Mouse (Mus musculus) liver, embryonic 13.5 days (tissue): ENCODE results near the gene Mical2. TPM values are rescaled to one million over a fixed set of nuclear protein-coding genes. Genes with fewer than 3 reads are reported as not detected.
A peak's percentile ranks its signal among the peaks of the same experiment; 100 is the strongest.

Source experiments
- ATAC-seq: fragments of 200-750 bp; cut with Nextera tagmentation; 2 replicates; pipeline ENCODE4 v1.8.0; 2017; ENCODE audit warnings: low read depth, mild to moderate bottlenecking, moderate number of reproducible peaks, moderate library complexity
- DNase-seq: peaks from one replicate; pipeline ENCODE4 v3.0.0; 2022
- H3K27ac ChIP-seq: fragments of 300-500 bp; sonication (generic); 2 replicates; pipeline ENCODE4 v1.5.1; 2015; ENCODE audit warnings: moderate library complexity, mild to moderate bottlenecking, inconsistent platforms
- H3K27me3 ChIP-seq: fragments of 300-500 bp; sonication (generic); 2 replicates; pipeline ENCODE4 v1.6.1; 2015; ENCODE audit warnings: mild to moderate bottlenecking, inconsistent platforms
- H3K36me3 ChIP-seq: fragments of 300-500 bp; sonication (generic); 2 replicates; pipeline ENCODE4 v1.6.1; 2015; ENCODE audit warnings: mild to moderate bottlenecking, inconsistent platforms
- H3K4me1 ChIP-seq: fragments of 300-500 bp; sonication (generic); replicated peaks from 2 replicates; pipeline ENCODE4 v1.6.1; 2015; ENCODE audit warnings: inconsistent platforms
- H3K4me2 ChIP-seq: fragments of 300-500 bp; sonication (generic); 2 replicates; pipeline ENCODE4 v1.6.1; 2015; ENCODE audit warnings: inconsistent platforms, mild to moderate bottlenecking, moderate library complexity
- H3K4me3 ChIP-seq: fragments of 300-500 bp; sonication (generic); replicated peaks from 2 replicates; pipeline ENCODE4 v1.5.1; 2015; ENCODE audit warnings: mild to moderate bottlenecking, inconsistent platforms
- H3K9ac ChIP-seq: fragments of 300-500 bp; sonication (generic); 2 replicates; pipeline ENCODE4 v1.6.1; 2015; ENCODE audit warnings: mild to moderate bottlenecking, inconsistent platforms
- H3K9me3 ChIP-seq: fragments of 300-500 bp; sonication (generic); replicated peaks from 2 replicates; pipeline ENCODE4 v1.6.1; 2016; ENCODE audit warnings: inconsistent platforms
- WGBS: fragments of 180-500 bp; shearing (Covaris S2); methylation state at CpG from one replicate; pipeline ENCODE4 v1.1.7; 2015; ENCODE audit not compliant: insufficient replicate concordance; 5-methylcytosine and 5-hydroxymethylcytosine counted together
- polyA plus RNA-seq: library from polyadenylated mRNA; unstranded; fragments of >200 nt; fragmentation: Nextera tagmentation; extraction: Ambion mirVana; gene quantifications from 2 replicates; pipeline ENCODE4 v1.2.1, GENCODE M21; 2015

The Mical2 gene
- polyA plus RNA-seq, 1 experiment from 2014 or later, result 1.5 TPM

DNA sequence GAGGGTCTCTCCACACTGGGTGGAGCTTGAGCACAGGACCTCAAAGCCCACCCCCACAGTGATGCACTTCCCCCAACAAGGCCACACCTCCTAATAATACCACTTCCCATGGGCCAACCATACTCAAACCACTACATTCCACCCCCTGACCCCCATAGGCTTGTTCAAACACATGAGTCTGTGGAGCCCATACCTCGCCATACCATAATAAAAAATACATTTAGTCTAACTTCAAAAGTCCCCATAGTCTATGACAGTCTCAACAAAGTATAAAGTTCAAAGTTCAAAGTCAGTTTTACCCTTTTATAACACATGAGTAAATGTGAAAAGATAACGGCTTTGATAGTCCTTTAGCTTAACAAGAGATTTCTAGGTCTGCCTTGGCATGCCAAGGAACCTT, 145.7 kb downstream of the Mical2 start:
- no peak for ATAC-seq
- Histone ChIP-seq H3K4me2 (no peak overlapping the region), H3K27ac (no peak overlapping the region), H3K9ac (no peak overlapping the region), H3K4me3 (no peak overlapping the region), H3K4me1 (0 out of 2 replicates have a peak, but pooled peaks cover 3% of the 10 kb centered on the region), H3K36me3 (no peaks in the 10 kb centered on the region), H3K27me3 (no peaks in the 10 kb centered on the region), H3K9me3 (no peaks in the 10 kb centered on the region)
- WGBS, result 50% methylated on average over 2 of the region's 2 CpGs
- DNase-seq, result no peak

DNA sequence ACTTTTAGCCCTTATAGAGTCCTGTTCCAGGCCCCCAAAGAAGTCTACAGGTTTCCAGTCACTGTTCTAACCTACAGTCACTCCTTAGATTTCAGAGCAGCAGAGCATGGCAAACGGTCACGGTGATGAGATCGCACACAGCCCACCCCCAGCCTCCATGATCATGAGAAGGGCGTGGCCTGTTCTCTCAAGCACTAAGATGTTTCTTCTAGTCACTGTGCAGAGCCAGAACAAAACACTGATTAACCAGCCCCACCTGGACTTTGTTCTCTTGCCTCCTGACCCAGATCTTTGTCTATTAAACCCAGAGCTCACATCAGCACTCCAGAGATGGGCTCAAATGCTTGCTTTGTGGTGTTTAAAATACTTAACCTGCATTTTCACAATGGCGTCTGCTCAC, 148.4 kb downstream of the Mical2 start:
- no peak for DNase-seq
- Histone ChIP-seq H3K9ac (no peak overlapping the region), H3K27me3 (no peaks in the 10 kb centered on the region), H3K36me3 (no peaks in the 10 kb centered on the region), H3K9me3 (no peaks in the 10 kb centered on the region), H3K4me2 (no peak overlapping the region), H3K27ac (no peak overlapping the region), H3K4me3 (no peak overlapping the region), H3K4me1 (0 out of 2 replicates have a peak, but pooled peaks cover 3% of the 10 kb centered on the region)
- no peak for ATAC-seq
- WGBS, result 72% methylated on average over 5 of the region's 5 CpGs

DNA sequence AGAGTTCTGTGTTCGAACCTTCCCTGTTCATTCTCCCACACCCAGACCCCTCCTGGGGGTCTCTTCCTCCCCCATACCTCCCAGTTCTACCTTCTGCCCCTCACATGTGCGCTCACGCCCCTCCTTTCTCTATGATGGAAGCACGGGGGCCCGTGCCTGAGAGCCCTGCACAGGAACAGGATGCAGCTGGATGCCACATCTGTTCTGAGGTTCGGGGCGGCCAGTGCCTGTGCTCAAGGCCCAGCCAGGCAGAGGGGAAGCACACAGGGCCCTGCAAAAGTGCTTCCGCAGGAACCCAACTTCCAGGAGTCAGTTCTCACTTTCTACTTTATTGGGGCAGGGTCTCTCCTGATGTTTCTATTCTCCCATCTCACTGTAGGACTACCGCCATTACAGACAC, 149.4 kb downstream of the Mical2 start:
- H3K4me2 ChIP-seq, result no peak overlapping the region
- 30% methylated on average over 9 of the region's 9 CpGs for WGBS
- no peaks in the 10 kb centered on the region for H3K9me3 ChIP-seq
- peak overlapping the region; percentile 29; the same call in 1 of the 2 replicates for H3K27ac ChIP-seq
- DNase-seq (no peak), ATAC-seq (no peak)
- no peaks in the 10 kb centered on the region for H3K27me3 ChIP-seq
- no peak overlapping the region for H3K4me3 ChIP-seq
- no peaks in the 10 kb centered on the region for H3K36me3 ChIP-seq
- H3K9ac ChIP-seq, result no peak overlapping the region
- 0 out of 2 replicates have a peak, but pooled peaks cover 3% of the 10 kb centered on the region for H3K4me1 ChIP-seq

DNA sequence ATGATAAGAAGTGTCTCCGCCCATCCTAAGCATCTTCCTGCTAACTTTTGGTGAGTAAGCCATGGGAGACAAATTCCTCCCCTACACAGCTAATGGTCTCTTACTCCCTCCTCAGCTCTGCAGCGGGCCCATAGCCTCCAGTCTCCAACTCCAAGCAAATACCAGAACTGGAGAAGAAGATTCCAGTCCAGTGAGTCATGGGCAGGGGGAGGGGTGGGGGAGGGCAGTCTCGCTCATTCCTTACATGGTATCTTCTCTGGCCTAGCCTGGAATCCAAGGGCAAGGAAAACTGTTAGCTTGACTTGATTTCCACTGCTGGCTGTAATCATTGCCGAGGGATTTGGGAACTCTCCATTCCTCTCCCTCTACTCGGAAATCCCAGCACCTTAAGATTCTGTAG, 150.2 kb downstream of the Mical2 start:
- no peak for DNase-seq
- Histone ChIP-seq H3K9ac (no peak overlapping the region), H3K4me3 (no peak overlapping the region), H3K27ac (no peak overlapping the region), H3K27me3 (no peaks in the 10 kb centered on the region), H3K4me2 (no peak overlapping the region), H3K36me3 (no peaks in the 10 kb centered on the region), H3K4me1 (0 out of 2 replicates have a peak, but pooled peaks cover 3% of the 10 kb centered on the region), H3K9me3 (no peaks in the 10 kb centered on the region)
- ATAC-seq, result no peak
- 42% methylated on average over 5 of the region's 5 CpGs for WGBS

DNA sequence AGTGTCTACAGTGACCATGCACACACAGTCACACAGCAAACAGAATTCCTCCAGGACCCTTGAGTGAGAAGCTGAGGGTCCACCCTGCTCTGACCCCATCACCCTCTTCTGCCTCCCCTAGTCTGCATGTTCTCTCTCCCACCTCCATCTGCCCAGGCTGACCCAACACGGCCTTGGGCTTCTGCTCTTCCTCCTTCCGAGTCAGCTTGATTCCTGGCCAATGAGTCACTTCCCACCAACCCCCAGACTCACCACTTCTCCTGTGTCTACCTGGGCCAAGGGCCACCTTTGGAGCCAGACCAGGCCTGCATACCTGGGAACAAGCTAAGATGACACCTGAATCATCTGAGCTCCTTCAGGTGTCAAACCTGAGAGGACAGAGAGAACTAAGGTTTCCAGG, 151.0 kb downstream of the Mical2 start:
- 0 out of 2 replicates have a peak, but pooled peaks cover 3% of the 10 kb centered on the region for H3K4me1 ChIP-seq
- peak overlapping the region; percentile 39 for H3K27ac ChIP-seq

DNA sequence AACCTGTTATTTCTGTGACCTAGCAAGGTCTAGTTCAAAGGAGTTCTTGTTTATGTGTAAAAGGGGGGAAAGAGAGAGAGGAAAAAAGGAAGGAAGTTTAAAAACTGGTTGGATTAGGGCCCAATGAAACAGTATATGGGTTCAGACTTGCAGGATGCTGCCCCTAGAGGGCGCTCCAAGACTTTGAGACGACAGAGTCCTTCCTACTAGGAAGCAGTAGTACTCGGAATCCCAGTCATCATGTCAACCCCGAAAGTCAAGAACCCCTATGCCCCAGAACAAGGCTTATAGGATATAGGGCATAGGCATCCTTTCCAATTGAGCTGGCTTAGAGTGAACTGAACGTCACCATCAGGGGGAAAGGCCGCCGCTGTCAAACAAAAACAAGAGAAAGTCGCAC, 151.7 kb downstream of the Mical2 start:
- no peak overlapping the region for H3K27ac ChIP-seq
- no peaks in the 10 kb centered on the region for H3K27me3 ChIP-seq
- H3K4me1 ChIP-seq, result 0 out of 2 replicates have a peak, but pooled peaks cover 3% of the 10 kb centered on the region
- H3K9ac ChIP-seq, result no peak overlapping the region
- DNase-seq (no peak), ATAC-seq (no peak)
- no peak overlapping the region for H3K4me3 ChIP-seq
- H3K36me3 ChIP-seq, result no peaks in the 10 kb centered on the region
- H3K9me3 ChIP-seq, result no peaks in the 10 kb centered on the region
- WGBS, result 34% methylated on average over 8 of the region's 8 CpGs
- no peak overlapping the region for H3K4me2 ChIP-seq

More for the DNA sequence above, 151.0 kb downstream of the Mical2 start:
- DNase-seq, result no peak
- no peaks in the 10 kb centered on the region for H3K9me3 ChIP-seq
- ATAC-seq, result no peak
- H3K27me3 ChIP-seq, result no peaks in the 10 kb centered on the region
- H3K36me3 ChIP-seq, result no peaks in the 10 kb centered on the region
- H3K4me2 ChIP-seq, result no peak overlapping the region
- no peak overlapping the region for H3K9ac ChIP-seq
- WGBS, result 20% methylated on average over 2 of the region's 2 CpGs
- H3K4me3 ChIP-seq, result no peak overlapping the region

DNA sequence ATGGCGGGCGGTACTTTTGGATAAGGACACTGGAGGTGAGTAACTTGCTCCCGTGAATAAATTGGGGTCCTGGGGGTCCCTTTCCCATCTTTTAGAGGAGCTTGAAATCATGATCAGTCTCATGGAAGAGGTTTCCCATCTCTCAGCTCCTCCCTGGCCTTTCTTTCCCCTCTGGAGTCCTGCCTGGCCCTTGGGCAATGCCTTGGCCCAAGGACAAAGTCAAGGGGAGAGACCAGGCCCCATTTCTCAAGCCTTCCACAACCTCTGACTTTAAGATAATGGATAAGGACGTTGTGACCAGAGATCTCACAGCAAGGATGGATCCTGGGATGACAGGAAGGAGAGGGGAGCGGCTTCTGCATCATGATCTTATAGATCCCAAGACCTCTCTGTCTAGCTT, 152.4 kb downstream of the Mical2 start:
- ATAC-seq, result no peak
- 64% methylated on average over 5 of the region's 5 CpGs for WGBS
- H3K36me3 ChIP-seq, result no peaks in the 10 kb centered on the region

DNA sequence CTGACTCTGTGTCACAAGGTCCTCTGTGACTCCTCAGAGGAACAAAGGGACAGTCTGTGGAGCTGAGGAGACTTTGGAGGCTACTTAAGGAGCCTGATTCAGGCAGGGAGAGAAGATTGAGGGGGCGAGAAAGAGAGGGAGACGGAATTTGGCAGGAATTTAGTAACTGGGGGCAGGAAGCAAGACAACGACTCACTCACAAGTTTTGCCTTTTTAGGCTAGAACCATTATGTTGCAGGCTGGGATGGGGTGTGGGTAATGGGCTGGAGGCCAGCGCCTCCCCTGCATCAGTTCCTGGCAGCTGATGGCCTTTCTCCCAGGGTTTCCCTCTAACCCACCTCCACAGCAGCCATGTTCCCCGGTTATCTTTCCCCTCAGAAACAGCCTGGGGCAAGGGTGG, 152.8 kb downstream of the Mical2 start:
- Histone ChIP-seq H3K4me1 (0 out of 2 replicates have a peak, but pooled peaks cover 3% of the 10 kb centered on the region), H3K27ac (no peak overlapping the region), H3K9ac (no peak overlapping the region)

More for the DNA sequence above, 152.4 kb downstream of the Mical2 start:
- 0 out of 2 replicates have a peak, but pooled peaks cover 3% of the 10 kb centered on the region for H3K4me1 ChIP-seq
- H3K9ac ChIP-seq, result no peak overlapping the region
- H3K27ac ChIP-seq, result no peak overlapping the region
- no peaks in the 10 kb centered on the region for H3K9me3 ChIP-seq
- no peak for DNase-seq
- H3K4me3 ChIP-seq, result no peak overlapping the region
- no peak overlapping the region for H3K4me2 ChIP-seq
- H3K27me3 ChIP-seq, result no peaks in the 10 kb centered on the region

DNA sequence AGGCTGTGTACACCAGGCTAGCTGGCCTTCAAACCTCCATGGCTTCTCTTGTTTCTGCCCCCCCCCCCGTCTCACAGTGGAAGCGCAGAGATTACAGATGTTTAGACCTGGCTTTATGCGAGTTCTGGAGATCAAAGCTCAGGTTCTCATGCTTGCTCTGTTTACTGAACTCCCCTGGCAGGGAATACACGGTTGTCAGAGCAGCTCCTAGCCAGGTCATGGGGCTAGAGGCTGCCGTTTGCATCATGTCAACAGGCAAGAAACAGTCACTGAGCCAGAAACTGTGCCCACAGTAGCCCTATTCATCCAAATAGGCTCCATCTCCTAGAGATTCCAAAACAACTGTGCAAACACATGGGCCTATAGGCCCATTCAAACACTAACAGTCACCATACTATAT, 160.9 kb downstream of the Mical2 start:
- Histone ChIP-seq H3K9ac (no peak overlapping the region), H3K36me3 (no peaks in the 10 kb centered on the region), H3K27ac (no peak overlapping the region), H3K27me3 (peaks cover 4% of the 10 kb centered on the region; the same call in 1 of the 2 replicates), H3K4me3 (no peak overlapping the region), H3K4me1 (0 out of 2 replicates have a peak, but pooled peaks cover 5% of the 10 kb centered on the region), H3K9me3 (no peaks in the 10 kb centered on the region), H3K4me2 (no peak overlapping the region)
- WGBS, result 40% methylated on average over 5 of the region's 5 CpGs
- no peak for ATAC-seq
- DNase-seq, result no peak

More for the DNA sequence above, 152.8 kb downstream of the Mical2 start:
- Histone ChIP-seq H3K9me3 (no peaks in the 10 kb centered on the region), H3K4me3 (no peak overlapping the region), H3K36me3 (no peaks in the 10 kb centered on the region), H3K27me3 (no peaks in the 10 kb centered on the region), H3K4me2 (no peak overlapping the region)
- 62% methylated on average over 5 of the region's 5 CpGs for WGBS
- DNase-seq (no peak), ATAC-seq (no peak)

DNA sequence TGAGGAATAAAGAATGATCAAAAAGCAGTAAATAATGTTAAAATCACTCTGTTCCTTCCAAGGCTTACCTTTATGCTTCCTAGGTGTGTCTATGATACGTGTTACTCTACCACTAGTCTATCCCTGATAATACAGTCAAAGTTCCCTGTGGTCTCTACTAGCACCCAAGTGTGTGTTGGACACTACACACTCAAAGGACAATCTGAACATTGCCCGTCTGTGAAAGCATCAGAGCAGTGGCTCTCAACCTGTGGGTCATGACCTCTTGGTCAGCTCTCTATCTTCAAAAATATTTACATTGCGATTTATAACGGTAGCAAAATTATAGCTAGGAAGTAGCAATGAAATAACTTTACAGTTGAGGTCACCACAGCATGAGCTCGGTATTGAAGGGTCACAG, 162.2 kb downstream of the Mical2 start:
- peaks cover 7% of the 10 kb centered on the region; the same call in 1 of the 2 replicates for H3K27me3 ChIP-seq
- no peaks in the 10 kb centered on the region for H3K36me3 ChIP-seq
- no peak overlapping the region for H3K4me3 ChIP-seq
- H3K9ac ChIP-seq, result no peak overlapping the region
- H3K9me3 ChIP-seq, result no peaks in the 10 kb centered on the region
- 49% methylated on average over 5 of the region's 5 CpGs for WGBS
- H3K27ac ChIP-seq, result no peak overlapping the region
- H3K4me1 ChIP-seq, result 0 out of 2 replicates have a peak, but pooled peaks cover 5% of the 10 kb centered on the region
- no peak for ATAC-seq
- no peak for DNase-seq
- H3K4me2 ChIP-seq, result no peak overlapping the region

DNA sequence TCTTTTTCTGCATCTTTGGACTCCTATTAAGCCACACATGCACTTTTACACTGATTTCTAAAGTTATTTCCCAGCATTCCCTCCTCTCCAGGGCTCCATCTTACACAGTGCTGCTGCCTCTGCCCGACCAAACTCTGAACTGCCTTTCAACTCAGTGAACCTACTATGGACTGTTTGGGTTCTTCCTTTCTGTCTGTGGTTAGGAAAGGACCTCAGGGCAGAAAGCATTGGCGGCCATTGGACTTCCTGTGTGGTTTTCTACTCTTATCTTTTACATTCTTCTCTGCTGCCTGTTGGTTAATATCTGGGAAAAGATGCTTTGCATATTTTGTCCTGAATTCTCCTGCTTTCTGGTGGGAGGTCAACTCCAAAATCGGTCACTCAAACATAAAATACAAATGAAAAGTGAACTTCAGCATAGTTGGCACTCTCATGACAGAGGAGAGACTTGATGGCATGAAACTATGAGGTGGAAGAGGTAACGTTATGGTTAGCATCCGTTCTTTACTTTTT, 162.8 kb downstream of the Mical2 start:
- H3K4me2 ChIP-seq, result no peak overlapping the region
- no peak overlapping the region for H3K9ac ChIP-seq
- DNase-seq (no peak), ATAC-seq (no peak)
- WGBS, result 26% methylated on average over 5 of the region's 5 CpGs
- no peaks in the 10 kb centered on the region for H3K36me3 ChIP-seq
- H3K9me3 ChIP-seq, result no peaks in the 10 kb centered on the region
- 0 out of 2 replicates have a peak, but pooled peaks cover 5% of the 10 kb centered on the region for H3K4me1 ChIP-seq
- peaks cover 7% of the 10 kb centered on the region; the same call in 1 of the 2 replicates for H3K27me3 ChIP-seq
- H3K4me3 ChIP-seq, result no peak overlapping the region
- no peak overlapping the region for H3K27ac ChIP-seq
